Mouse (Mus musculus): ENCODE measurements around the gene Ncapd3. TPM values are rescaled to one million over a fixed set of nuclear protein-coding genes. Genes with fewer than 3 reads are reported as not detected.

The Ncapd3 gene
- total RNA-seq, 2 experiments from 2014 or later = 14.1 to 14.5 TPM

DNA sequence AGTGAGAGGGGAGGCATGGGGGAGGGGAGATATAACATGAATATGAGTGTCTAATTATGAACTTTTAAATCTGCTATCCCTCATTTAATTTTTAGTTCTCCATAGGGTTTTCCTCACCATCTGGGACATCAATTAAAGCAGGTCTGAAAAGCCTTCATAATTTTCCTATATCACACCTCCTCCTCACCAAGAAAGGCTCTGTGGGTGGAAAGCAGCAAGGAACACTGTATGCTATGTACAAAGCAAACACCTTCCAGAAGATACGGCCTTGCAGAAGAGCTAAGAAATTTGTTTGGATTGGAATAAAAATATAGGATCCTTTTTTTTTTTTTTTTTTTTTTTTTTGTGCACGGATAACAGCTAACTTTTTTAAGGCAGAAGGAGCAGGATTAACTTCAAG lies 94.0 kb downstream of the Ncapd3 start:
- no peak for DNase-seq

GRCm38 (mm10) chr9:27125450-27125849 lies 95.5 kb downstream of the Ncapd3 start:
- DNase-seq = no peak

- DNase-seq = no peak
Observed at GRCm38 (mm10) chr9:27126543-27126942, 96.6 kb downstream of the Ncapd3 start.

DNA sequence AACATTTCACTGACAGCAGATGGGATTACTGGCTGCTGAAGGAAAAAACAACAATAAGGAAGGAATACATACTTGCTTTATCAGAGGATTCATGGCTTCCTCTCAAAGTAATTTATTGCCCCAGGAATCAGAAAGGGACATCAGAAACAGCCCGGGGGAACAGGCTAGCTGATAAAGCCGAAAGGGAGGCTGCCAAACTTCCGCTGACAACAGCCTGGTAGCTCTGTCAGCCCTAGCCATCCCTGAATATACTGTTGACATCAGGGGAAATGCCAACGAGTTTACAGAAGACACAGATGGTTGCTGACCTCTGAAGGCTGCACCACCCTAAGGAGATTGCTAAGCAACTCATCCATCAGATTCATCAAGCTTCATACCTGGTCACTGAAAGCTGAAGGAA lies 98.7 kb downstream of the Ncapd3 start:
- DNase-seq = peak in 1 of 2 experiments; percentile 38

GRCm38 (mm10) chr9:27134410-27134809 lies 104.4 kb downstream of the Ncapd3 start:
- DNase-seq = peak; percentile 51 to 65

DNA sequence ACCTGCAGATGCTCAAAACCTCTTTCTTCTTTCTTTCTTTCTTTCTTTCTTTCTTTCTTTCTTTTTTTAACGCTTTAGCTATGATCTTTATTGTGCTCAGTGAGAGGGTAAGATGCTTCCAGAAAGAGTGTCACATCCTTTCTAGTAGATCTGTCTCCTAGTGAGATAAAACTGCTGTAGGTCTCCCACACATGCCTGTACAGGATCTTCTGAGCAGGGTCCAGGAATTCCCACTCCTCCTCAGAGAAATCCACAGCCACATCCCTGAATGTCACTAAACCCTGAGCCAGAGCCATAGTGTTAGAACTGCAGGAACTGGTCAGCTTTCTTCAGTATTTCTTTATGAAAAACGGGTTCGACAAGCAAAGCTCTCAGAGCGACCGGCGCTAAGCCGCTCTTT lies 105.4 kb downstream of the Ncapd3 start:
- no peak for DNase-seq

DNA sequence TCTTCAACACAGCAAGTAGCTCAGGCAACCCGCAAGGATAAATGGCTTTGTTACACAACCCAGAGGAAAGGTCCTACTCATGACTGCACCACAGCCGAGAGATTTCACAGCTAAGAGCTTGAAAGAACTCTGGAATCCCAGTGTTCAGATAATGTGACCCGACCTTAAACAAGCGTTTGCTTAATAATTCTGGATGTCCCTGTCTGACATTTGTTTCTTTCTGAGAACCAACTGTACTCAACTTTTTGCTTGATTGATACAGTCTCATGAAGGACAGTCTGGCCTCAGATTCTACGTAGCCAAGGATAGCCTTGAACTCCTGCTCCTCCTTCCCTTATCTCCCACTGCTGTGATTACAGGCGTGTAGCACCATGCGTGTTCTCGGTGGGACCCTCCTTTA lies 106.7 kb downstream of the Ncapd3 start:
- peak; percentile 32 to 36 for DNase-seq

DNA sequence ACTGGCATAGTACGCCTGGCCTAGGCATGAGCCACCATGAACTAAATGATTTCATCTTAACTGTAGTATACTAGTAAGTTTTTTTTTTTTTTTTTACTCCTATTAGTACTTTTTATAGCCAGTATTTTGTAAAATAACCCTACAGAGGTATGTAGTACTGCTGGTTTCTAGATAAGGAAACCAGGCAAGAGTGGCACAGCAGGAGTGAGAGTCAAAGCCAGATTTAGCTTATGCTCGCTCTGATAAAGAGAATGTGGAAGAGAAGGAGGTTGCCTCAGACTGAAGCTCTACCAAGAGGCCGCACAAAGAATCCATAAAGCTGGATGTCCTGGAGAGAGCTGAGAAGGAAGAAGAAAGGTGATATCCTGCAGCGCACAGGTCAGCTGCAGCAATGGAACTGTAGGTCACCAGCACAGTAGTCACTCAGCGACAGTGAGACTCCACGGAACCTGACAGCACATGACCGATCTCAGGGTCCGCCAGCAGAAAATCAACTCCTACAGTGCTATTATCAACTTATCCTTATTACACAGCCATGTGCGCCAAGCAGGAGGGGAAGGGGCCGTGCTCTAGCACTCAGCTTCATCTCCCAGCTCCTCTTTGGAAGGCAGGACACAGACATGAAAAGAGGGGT lies 110.6 kb downstream of the Ncapd3 start:
- no peak for DNase-seq

DNA sequence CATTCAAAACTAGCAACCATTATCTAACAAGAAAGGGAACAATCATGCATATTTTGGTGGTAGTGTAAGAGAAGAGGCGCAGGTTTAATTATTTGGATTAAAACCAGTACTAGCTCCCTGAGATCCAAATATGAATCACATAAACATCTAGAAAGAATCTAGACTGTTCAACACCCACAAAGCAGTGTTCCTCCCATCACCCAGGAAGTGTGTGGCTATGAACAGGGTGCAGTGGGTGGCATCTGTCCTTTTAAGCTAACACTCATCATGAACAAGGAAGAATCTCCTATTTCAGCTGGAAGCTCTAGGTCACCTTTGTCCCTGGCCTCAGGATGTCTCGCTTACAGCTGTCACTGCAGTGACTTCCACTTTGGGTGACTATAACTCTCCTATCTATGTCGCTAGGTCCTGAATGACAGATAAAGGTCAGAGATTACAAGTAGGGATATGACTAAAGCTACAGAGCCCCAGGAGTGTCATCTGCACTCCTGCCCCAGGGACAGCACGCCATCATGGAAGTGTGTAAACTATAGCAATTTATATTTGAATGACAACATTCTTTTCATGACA lies 114.4 kb downstream of the Ncapd3 start:
- peak in 1 of 2 experiments; percentile 18 for DNase-seq

Other genes with a start within 250 kb of the Ncapd3 start
- gene Glb1l2, start 223.7 kb upstream of the Ncapd3 start, total RNA-seq (2021) = 1 to 10 TPM; 4.0 to 9.9 TPM
- gene Glb1l3, start 169.3 kb upstream of the Ncapd3 start, total RNA-seq (2021) = 1 to 10 TPM in 1 of 2 experiments, under 1 TPM in 1; 0.56 to 1.0 TPM
- gene Gm1110, start 107.1 kb upstream of the Ncapd3 start, total RNA-seq (2021) = not detected
- 10 to 100 TPM; 61.9 to 80.1 TPM for gene Acad8, start 30.6 kb upstream of the Ncapd3 start, total RNA-seq (2021)
- gene Thyn1, start 30.5 kb upstream of the Ncapd3 start, total RNA-seq (2021) = 10 to 100 TPM; 40.7 to 45.8 TPM
- 10 to 100 TPM; 35.8 to 41.2 TPM for gene Vps26b, start 110 bp upstream of the Ncapd3 start, total RNA-seq (2021)
- gene Jam3, start 125.2 kb downstream of the Ncapd3 start, total RNA-seq (2021) = 10 to 100 TPM; 37.9 to 43.2 TPM